Mouse (Mus musculus): ENCODE measurements at regions not wholly inside any gene's neighbourhood (a gene's known extent, or its start where the extent isn't known, plus 50 kb on each side); places are given as distances from the start of the nearest gene placed in this dataset.

DNA sequence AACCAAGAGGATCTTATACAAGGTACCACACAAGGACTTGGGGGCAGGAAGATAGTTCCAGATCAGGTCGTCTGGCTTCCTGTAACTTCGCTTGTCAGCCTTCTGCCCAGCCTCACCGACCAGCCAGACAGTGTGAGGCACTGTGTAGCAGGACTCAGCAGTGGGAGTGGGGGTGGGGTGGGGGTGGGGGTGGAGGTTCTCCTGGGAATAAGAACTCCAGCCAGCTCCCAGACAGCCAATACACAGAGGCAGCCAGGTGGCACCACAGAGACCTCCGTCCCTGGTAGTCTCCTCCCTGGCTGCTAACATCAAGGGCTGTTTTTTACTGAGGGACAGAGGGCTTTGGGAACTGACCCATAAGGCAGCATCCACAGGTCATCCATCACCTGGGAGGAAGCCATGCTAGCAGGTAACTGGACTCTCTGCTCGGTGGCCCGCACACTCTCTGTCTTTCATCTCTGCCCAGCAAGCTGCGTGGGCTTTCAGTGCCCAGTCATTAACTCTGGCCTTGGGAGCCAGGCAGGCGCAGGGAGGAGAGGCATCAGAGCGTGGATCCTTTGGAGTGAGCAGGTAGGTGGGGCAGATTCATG, 60.3 kb upstream of the Wnt4 start:
- 65% methylated on average over 9 of the region's 9 CpGs for WGBS

DNA sequence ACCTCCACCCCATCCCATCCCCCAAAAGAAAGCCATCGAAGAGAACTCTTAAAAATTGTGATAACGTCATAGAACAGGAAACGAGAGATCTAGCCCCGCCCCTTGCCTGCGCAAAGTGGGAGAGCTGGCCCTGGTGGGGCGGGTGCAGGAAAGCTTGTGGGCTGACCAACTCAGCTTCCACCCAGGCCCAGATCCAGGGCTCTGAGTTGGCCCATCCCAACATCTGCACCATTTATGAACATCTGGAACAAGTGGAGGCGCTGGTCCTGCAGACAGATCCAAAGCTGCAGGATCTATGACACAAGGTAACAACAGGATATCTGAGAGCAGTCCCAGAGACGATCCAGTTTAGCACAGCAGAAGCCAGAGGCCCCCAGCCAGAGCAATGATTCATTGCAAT, 62.7 kb upstream of the Wnt4 start:
- WGBS: 57% methylated on average over 8 of the region's 8 CpGs
- Histone ChIP-seq H3K4me3 (no peak overlapping the region), H3K36me3 (no peaks in the 10 kb centered on the region), H3K9ac (no peak overlapping the region), H3K4me1 (peaks cover 15% of the 10 kb centered on the region), H3K27me3 (no peaks in the 10 kb centered on the region), H3K4me2 (replicated peaks) (no peak overlapping the region), H3K9me3 (no peaks in the 10 kb centered on the region), H3K27ac (no peak overlapping the region)
- no peak for ATAC-seq (ENCODE audit: low FRiP score, low read depth)

More for the DNA sequence above, 60.3 kb upstream of the Wnt4 start:
- no peaks in the 10 kb centered on the region for H3K27me3 ChIP-seq
- no peak overlapping the region for H3K9ac ChIP-seq
- peaks cover 7% of the 10 kb centered on the region for H3K9me3 ChIP-seq
- H3K27ac ChIP-seq: no peak overlapping the region
- H3K4me3 ChIP-seq: no peak overlapping the region
- no peak for ATAC-seq (ENCODE audit: low FRiP score, low read depth)
- no peak overlapping the region for H3K4me2 ChIP-seq (replicated peaks)
- H3K4me1 ChIP-seq: peaks cover 10% of the 10 kb centered on the region
- H3K36me3 ChIP-seq: no peaks in the 10 kb centered on the region

DNA sequence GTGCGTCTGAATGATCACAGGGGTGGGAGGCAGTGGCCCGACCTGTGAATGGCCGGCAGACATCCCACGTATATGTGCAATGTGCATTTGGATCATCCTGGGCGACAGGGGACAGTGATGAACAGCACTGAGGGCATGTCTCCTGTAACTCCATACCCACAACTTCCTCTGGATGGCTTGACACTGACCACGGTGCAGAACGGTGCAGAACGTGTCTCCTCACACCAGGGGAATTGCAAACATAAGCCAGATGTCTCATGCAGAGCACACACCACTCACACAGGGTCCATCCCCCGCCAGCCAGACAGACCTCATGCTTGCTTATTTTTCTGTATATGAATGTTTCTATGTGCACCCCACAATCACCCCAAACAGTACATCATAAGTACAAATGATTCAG, 64.4 kb upstream of the Wnt4 start:
- WGBS: 55% methylated on average over 9 of the region's 9 CpGs
- Histone ChIP-seq H3K4me2 (replicated peaks) (no peak overlapping the region), H3K27me3 (no peaks in the 10 kb centered on the region), H3K27ac (no peak overlapping the region), H3K4me3 (no peak overlapping the region), H3K36me3 (no peaks in the 10 kb centered on the region), H3K9ac (no peak overlapping the region), H3K9me3 (no peaks in the 10 kb centered on the region), H3K4me1 (peaks cover 15% of the 10 kb centered on the region)
- ATAC-seq (ENCODE audit: low FRiP score, low read depth): no peak

DNA sequence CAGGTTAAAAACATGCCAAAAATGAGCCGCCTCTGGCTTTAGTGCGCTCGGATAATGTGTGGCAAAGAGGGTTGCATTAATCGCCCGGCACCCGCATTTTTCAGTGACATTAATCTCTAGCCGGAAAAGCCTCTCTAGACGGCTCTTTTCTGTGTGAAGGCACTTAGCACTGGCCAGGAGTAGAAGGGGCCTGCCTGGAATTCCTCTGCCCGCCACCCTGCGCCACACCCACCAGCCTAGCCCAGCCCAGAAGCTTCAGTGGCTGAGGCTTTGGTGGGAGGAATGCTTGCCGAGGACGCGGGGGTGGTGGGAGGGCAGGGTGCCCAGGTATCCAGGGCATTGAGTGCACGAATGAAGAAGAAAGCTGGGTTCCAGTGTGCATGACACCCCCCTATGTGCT, 65.2 kb upstream of the Wnt4 start:
- 54% methylated on average over 14 of the region's 14 CpGs for WGBS
- Histone ChIP-seq H3K4me2 (replicated peaks) (no peak overlapping the region), H3K27ac (no peak overlapping the region), H3K36me3 (no peaks in the 10 kb centered on the region), H3K9ac (no peak overlapping the region), H3K9me3 (no peaks in the 10 kb centered on the region), H3K4me3 (no peak overlapping the region), H3K4me1 (peaks cover 17% of the 10 kb centered on the region), H3K27me3 (no peaks in the 10 kb centered on the region)
- ATAC-seq (ENCODE audit: low FRiP score, low read depth): 0 out of 2 replicates have a peak, but pooled peaks have one; percentile 32

DNA sequence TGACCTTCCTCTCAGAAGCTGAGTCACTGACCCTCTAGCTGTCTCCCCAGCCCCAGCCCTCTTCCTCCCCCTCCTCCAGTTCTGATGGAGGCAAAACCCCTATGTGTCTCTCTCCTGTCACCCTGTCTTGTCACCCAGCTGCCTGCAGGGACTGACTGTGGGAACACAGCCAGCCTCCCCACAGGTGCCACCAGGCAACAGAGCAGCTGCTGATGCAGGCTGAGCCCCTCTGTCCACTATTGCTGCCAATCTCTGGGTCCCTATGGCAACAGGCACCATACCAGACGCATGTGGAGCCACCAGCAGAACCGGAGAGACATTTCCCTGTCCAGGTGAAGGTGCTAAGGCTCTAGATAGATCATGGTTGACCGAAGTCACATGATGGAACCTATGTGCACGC, 66.0 kb upstream of the Wnt4 start:
- Histone ChIP-seq H3K4me1 (peaks cover 17% of the 10 kb centered on the region), H3K27me3 (no peaks in the 10 kb centered on the region), H3K4me3 (no peak overlapping the region), H3K9ac (no peak overlapping the region), H3K36me3 (no peaks in the 10 kb centered on the region), H3K9me3 (no peaks in the 10 kb centered on the region), H3K4me2 (replicated peaks) (no peak overlapping the region), H3K27ac (no peak overlapping the region; the same call in 1 of the 2 replicates)
- WGBS: 75% methylated on average over 4 of the region's 4 CpGs
- ATAC-seq (ENCODE audit: low FRiP score, low read depth): no peak

DNA sequence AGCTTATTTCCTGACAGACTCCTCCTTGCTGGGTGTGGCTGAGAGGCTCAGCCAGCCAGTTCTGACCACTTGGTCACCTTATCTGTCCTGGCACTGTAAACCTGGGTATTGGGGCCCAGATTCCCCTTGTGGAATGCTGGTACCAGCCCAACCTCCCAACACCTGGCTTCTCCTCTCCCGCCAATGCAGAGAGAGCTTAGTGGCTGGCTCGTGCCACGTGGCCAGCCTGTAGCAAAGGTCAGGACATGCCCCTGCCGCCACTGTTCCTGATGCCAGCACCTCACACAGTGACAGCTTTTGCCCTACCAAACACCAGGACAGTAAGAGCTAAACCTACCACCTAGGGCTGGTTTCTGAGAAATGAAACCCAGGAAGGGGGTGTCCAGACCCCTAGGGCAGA, 66.8 kb upstream of the Wnt4 start:
- Histone ChIP-seq H3K4me1 (peaks cover 17% of the 10 kb centered on the region), H3K9ac (no peak overlapping the region), H3K9me3 (no peaks in the 10 kb centered on the region), H3K27ac (no peak overlapping the region), H3K27me3 (no peaks in the 10 kb centered on the region), H3K4me3 (no peak overlapping the region), H3K4me2 (replicated peaks) (no peak overlapping the region), H3K36me3 (no peaks in the 10 kb centered on the region)
- no peak for ATAC-seq (ENCODE audit: low FRiP score, low read depth)
- 68% methylated on average over 4 of the region's 4 CpGs for WGBS

DNA sequence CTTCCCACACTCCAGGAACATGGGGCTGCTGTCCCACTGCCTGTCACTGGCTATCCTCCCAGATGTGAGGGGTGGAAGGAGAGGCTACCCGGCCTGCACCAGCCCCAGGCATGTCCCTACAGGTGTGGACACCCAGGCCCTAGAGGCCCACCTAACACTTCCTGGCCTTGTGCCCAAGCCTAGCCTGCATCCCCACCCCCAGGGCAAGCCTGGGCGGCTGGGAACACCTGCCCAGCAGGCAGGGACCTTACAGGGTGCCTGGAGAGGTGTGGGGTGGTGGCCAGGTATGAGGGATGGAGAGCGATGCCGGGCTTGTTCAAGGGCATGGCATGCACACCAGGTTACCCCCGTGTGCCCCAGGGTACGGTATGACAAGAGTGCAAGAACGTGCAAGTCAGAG, 76.3 kb upstream of the Wnt4 start:
- Histone ChIP-seq H3K27me3 (no peaks in the 10 kb centered on the region), H3K4me2 (replicated peaks) (no peak overlapping the region), H3K4me3 (no peak overlapping the region), H3K4me1 (peaks cover 31% of the 10 kb centered on the region), H3K9me3 (no peaks in the 10 kb centered on the region), H3K27ac (no peak overlapping the region), H3K9ac (no peak overlapping the region), H3K36me3 (no peaks in the 10 kb centered on the region)
- ATAC-seq (ENCODE audit: low FRiP score, low read depth): no peak
- 77% methylated on average over 7 of the region's 7 CpGs for WGBS

DNA sequence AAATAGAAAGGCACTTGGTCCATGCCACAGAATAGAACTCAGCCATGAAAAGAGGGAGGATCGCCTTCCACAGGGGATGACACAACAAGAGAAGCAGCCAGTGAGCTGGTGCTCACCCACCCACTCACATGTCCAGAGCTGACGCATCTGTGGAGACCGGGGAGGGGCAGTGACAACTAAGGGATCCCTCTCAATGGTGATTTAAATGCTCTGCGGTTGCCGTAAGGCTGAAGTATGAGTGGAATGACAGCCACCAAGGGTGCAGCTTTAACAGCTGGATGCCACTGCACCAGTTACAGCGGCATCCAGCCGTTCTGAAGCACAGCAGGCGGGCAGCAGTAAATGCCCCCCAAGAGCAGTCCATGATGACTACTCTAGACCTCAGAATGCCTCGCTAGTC, 76.9 kb upstream of the Wnt4 start:
- WGBS: 54% methylated on average over 9 of the region's 9 CpGs
- Histone ChIP-seq H3K9ac (no peak overlapping the region), H3K4me1 (peaks cover 31% of the 10 kb centered on the region), H3K36me3 (no peaks in the 10 kb centered on the region), H3K9me3 (no peaks in the 10 kb centered on the region), H3K4me2 (replicated peaks) (no peak overlapping the region), H3K4me3 (no peak overlapping the region), H3K27me3 (no peaks in the 10 kb centered on the region), H3K27ac (no peak overlapping the region)
- ATAC-seq (ENCODE audit: low FRiP score, low read depth): no peak

DNA sequence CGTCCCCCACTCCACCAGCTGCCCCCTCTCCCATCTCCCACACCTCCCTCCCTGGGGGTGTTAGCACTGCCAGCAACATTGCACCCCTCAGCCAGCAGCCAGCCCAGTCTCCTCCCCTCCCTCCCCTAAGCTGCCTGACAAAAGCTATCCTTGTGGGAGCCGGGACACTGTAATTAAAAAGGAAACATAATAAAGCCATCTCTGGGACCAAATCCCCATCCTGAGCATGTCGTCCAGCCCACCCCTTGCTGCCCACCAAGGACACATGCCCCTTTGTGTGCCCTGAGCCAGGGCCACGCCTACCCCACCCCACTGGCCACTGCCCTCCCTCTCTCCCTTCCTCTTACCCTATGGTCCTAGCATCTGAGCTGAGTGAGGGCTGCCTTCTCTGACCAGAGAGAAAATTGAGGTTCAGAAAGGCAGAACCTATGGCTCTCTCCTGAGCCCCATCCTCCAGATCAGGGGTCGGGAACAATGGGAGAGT, 80.8 kb upstream of the Wnt4 start:
- Histone ChIP-seq H3K27me3 (no peaks in the 10 kb centered on the region), H3K9me3 (no peaks in the 10 kb centered on the region), H3K4me1 (peaks cover 33% of the 10 kb centered on the region), H3K4me3 (no peak overlapping the region), H3K9ac (no peak overlapping the region), H3K4me2 (replicated peaks) (no peak overlapping the region), H3K27ac (no peak overlapping the region), H3K36me3 (no peaks in the 10 kb centered on the region)
- no peak for ATAC-seq (ENCODE audit: low FRiP score, low read depth)
- WGBS: 48% methylated on average over 5 of the region's 5 CpGs

DNA sequence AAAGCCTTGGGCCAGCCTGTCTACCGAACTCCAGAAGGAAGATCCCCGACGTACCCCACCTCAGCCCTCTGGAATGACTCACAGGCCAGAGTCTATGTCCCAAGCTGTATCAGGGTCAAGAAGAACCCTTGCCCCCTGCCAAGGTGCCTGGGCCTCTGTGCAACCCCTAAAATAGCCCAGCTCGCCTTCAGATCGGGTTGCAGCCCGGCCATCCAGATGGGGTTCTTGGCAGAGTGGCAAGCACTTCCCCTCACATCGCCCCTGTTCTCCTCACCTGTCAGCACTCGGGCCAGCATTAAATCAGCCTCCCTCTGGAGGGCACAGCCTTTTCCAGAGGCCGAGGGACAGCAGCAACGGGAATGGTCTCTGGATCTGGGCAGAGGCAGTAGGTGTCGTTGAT, 83.2 kb upstream of the Wnt4 start:
- H3K36me3 ChIP-seq: no peaks in the 10 kb centered on the region
- ATAC-seq (ENCODE audit: low FRiP score, low read depth): no peak
- WGBS: 72% methylated on average over 11 of the region's 11 CpGs
- H3K4me2 ChIP-seq (replicated peaks): no peak overlapping the region
- no peak overlapping the region for H3K27ac ChIP-seq
- H3K4me1 ChIP-seq: peaks cover 48% of the 10 kb centered on the region
- H3K4me3 ChIP-seq: no peak overlapping the region
- no peak overlapping the region for H3K9ac ChIP-seq
- H3K27me3 ChIP-seq: no peaks in the 10 kb centered on the region
- no peaks in the 10 kb centered on the region for H3K9me3 ChIP-seq

DNA sequence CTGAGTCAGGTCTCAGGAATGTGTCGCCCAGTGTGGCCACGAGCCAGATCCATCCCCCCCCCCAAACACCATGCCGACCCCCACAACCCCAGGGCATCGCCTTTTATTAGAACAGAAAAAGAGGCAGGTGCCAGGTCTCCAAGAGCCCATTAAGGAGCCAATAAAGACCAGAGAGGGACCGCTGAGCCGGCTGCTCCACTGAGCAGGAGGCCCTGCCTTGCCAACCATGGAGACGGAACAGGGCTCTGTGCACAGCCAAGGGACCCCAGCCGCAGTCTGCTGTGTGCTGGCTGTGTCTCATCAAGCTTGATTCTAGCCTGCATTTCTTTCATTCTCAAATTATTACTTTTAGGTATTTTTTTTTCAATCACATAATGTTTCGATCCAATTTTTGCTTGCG, 86.7 kb upstream of the Wnt4 start:
- H3K4me3 ChIP-seq: no peak overlapping the region
- 36% methylated on average over 10 of the region's 10 CpGs for WGBS
- ATAC-seq (ENCODE audit: low FRiP score, low read depth): 0 out of 2 replicates have a peak, but pooled peaks have one; percentile 31
- peaks cover 46% of the 10 kb centered on the region for H3K4me1 ChIP-seq
- H3K4me2 ChIP-seq (replicated peaks): no peak overlapping the region
- H3K27me3 ChIP-seq: no peaks in the 10 kb centered on the region
- peak overlapping the region; percentile 28; the same call in 1 of the 2 replicates for H3K27ac ChIP-seq
- no peaks in the 10 kb centered on the region for H3K36me3 ChIP-seq
- no peak overlapping the region for H3K9ac ChIP-seq
- H3K9me3 ChIP-seq: no peaks in the 10 kb centered on the region

DNA sequence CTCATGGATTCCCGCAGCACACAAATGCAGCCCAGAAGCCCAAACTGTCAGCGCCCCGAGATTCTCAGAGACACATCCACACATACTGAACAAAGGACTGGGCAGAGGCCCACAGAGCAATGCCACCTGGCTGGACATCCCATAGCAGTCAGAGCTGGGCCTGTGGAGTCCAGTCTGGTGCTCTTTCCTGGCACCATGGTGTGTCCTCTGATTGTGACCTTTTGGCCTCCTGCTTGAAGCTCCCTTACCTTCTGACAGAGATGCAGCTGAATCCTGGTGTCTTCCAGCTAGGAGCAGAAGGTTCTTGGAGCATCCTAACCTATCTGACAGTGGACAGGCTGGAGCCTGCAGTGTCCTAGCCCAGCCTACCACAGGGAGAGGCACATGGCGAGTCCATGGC, 87.5 kb upstream of the Wnt4 start:
- Histone ChIP-seq H3K9ac (no peak overlapping the region), H3K4me1 (peaks cover 48% of the 10 kb centered on the region), H3K27me3 (no peaks in the 10 kb centered on the region), H3K4me3 (no peak overlapping the region), H3K36me3 (no peaks in the 10 kb centered on the region), H3K4me2 (replicated peaks) (no peak overlapping the region), H3K9me3 (no peaks in the 10 kb centered on the region), H3K27ac (no peak overlapping the region)
- 92% methylated on average over 4 of the region's 4 CpGs for WGBS
- ATAC-seq (ENCODE audit: low FRiP score, low read depth): no peak

DNA sequence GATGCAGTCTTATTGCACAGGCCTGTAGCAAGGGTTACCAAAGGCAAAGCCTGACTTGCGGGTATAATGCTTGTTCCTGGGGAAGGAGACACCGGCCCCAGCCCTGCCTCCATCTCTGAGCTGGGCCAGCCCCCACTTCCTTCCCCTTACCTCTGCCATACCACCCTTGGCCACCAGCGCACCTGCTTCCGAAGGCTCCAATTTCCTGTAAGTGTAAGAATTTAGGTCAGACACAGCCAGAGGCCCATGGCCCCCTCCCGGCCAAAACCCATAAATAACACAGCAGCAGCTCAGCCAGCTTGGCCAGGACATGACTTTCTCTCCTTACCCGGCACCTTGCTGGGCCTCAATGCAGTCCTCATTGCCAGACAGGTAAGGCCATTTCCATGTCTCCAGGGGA, 88.2 kb upstream of the Wnt4 start:
- Histone ChIP-seq H3K36me3 (no peaks in the 10 kb centered on the region), H3K27ac (no peak overlapping the region), H3K9ac (no peak overlapping the region), H3K27me3 (no peaks in the 10 kb centered on the region), H3K4me2 (replicated peaks) (no peak overlapping the region), H3K4me1 (peaks cover 53% of the 10 kb centered on the region), H3K4me3 (no peak overlapping the region), H3K9me3 (no peaks in the 10 kb centered on the region)
- ATAC-seq (ENCODE audit: low FRiP score, low read depth): no peak
- 27% methylated on average over 6 of the region's 6 CpGs for WGBS

Measured in limb, embryonic 13.5 days (tissue).